Comparison of ENCODE assay signal across 22 mouse cellular contexts in the genomic region with DNA sequence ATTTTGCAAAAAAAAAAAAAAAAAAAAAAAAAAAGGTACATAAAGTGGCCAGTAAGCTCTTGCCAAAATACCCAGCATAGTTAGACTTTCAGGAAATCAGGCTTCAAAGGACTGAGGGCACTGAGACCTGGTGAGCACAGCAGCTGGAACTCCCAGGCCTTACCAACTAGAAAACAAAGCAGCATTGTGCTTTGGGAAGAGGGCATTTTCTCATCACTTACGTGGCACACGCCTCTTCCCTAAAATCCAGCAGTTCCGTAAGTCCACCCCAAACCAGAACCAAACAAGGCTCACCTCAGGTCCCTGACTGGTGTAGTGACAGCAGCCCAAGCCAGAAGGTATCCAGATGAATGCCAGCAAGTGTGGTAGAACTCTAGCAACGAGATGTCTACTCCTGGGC. TPM values are rescaled to one million over a fixed set of nuclear protein-coding genes. Genes with fewer than 3 reads are reported as not detected.
DNase-seq lines count a peak whose midpoint lies in the region; ATAC-seq and TF ChIP-seq lines count a peak whose summit lies in the region.
"Had no signal": no experiment of that assay in that cellular context is flagged by ENCODE, and none has a peak within 500 bp of the region (broad histone marks: within the 10 kb centered on the region; RNA-seq: fewer than 3 reads in every experiment).

No protein-coding gene starts in this region.

- DNase-seq in liver, result no peak
- DNase-seq in liver, embryonic 13.5 days, result no peak
- DNase-seq in liver, embryonic 11.5 days (ENCODE audit: low spot score), result no peak
- peak; percentile 73 for DNase-seq in midbrain, embryonic 11.5 days (ENCODE audit: low spot score, missing footprints)
- no peak for DNase-seq in midbrain, postnatal 0 days (ENCODE audit: low spot score)
- peak; percentile 54 for DNase-seq in fibroblast of lung, adult 2 months (ENCODE audit: low read depth)
- no peak for DNase-seq in gastrocnemius, postnatal 10 days
- DNase-seq: adrenal gland, adult 2 months; adrenal gland, adult 8-10 months; adrenal gland, postnatal 10 days; adrenal gland, postnatal 14 days; adrenal gland, postnatal 25 days; adrenal gland, postnatal 36 days; B cell, adult 2 months; cerebellum, adult 11 months; cerebellum, adult 11-12 months had no signal

- no peak for TF ChIP-seq CTCF in midbrain, postnatal 0 days (IDR thresholded peaks at IDR 0.05)

- peaks cover 60% of the 10 kb centered on the region for H3K36me3 ChIP-seq in liver, embryonic 12.5 days
- peaks cover 43% of the 10 kb centered on the region for H3K36me3 ChIP-seq in liver, embryonic 13.5 days
- peaks cover 6% of the 10 kb centered on the region; the same call in 1 of the 2 replicates for H3K36me3 ChIP-seq in liver, embryonic 11.5 days (ENCODE audit: control insufficient read depth, insufficient read depth, low read length)
- peaks cover 6% of the 10 kb centered on the region; the same call in 1 of the 2 replicates for H3K36me3 ChIP-seq in midbrain, embryonic 11.5 days (ENCODE audit: control insufficient read depth, insufficient read depth, low read length)
- peaks cover 25% of the 10 kb centered on the region for H3K36me3 ChIP-seq in midbrain, postnatal 0 days (ENCODE audit: insufficient read depth, low read length)

- H3K9ac ChIP-seq in liver, embryonic 12.5 days, result no peak overlapping the region
- no peak overlapping the region for H3K9ac ChIP-seq in liver, embryonic 13.5 days
- H3K9ac ChIP-seq in liver, embryonic 11.5 days (ENCODE audit: low read depth, low read length), result no peak overlapping the region
- H3K9ac ChIP-seq in midbrain, embryonic 11.5 days (ENCODE audit: low read length), result no peak overlapping the region
- no peak overlapping the region for H3K9ac ChIP-seq in midbrain, postnatal 0 days (replicated peaks; ENCODE audit: low read length, poor library complexity, severe bottlenecking)

- H3K27me3 ChIP-seq in liver, embryonic 12.5 days (replicated peaks), result no peaks in the 10 kb centered on the region
- H3K27me3 ChIP-seq in liver, embryonic 13.5 days, result no peaks in the 10 kb centered on the region
- H3K27me3 ChIP-seq in liver, embryonic 11.5 days (replicated peaks; ENCODE audit: control insufficient read depth, insufficient read depth, low read length), result no peaks in the 10 kb centered on the region
- H3K27me3 ChIP-seq in midbrain, embryonic 11.5 days (ENCODE audit: control insufficient read depth, insufficient read depth, low read length), result no peaks in the 10 kb centered on the region
- no peaks in the 10 kb centered on the region for H3K27me3 ChIP-seq in midbrain, postnatal 0 days (ENCODE audit: insufficient read depth, low read length)
- H3K27me3 ChIP-seq: CH12.LX, Patski had no signal

- H3K9me3 ChIP-seq in liver, embryonic 12.5 days (replicated peaks), result no peaks in the 10 kb centered on the region
- H3K9me3 ChIP-seq in liver, embryonic 13.5 days (replicated peaks), result no peaks in the 10 kb centered on the region
- no peaks in the 10 kb centered on the region for H3K9me3 ChIP-seq in liver, embryonic 11.5 days (ENCODE audit: control insufficient read depth, low read length)
- no peaks in the 10 kb centered on the region for H3K9me3 ChIP-seq in midbrain, embryonic 11.5 days (ENCODE audit: control insufficient read depth, low read length)
- no peaks in the 10 kb centered on the region for H3K9me3 ChIP-seq in midbrain, postnatal 0 days (ENCODE audit: low read length)
- H3K9me3 ChIP-seq: G1E had no signal

- peaks cover 46% of the 10 kb centered on the region for H3K4me1 ChIP-seq in liver, embryonic 12.5 days
- H3K4me1 ChIP-seq in liver, embryonic 13.5 days (replicated peaks), result peaks cover 50% of the 10 kb centered on the region
- H3K4me1 ChIP-seq in liver, embryonic 11.5 days (replicated peaks; ENCODE audit: control insufficient read depth, insufficient read depth, low read length), result peaks cover 34% of the 10 kb centered on the region
- H3K4me1 ChIP-seq in midbrain, embryonic 11.5 days (ENCODE audit: control insufficient read depth, insufficient read depth, low read length), result 0 out of 2 replicates have a peak, but pooled peaks cover 2% of the 10 kb centered on the region
- H3K4me1 ChIP-seq in midbrain, postnatal 0 days (ENCODE audit: insufficient read depth, low read length), result no peaks in the 10 kb centered on the region

- peak overlapping the region; percentile 42; the same call in 1 of the 2 replicates for H3K27ac ChIP-seq in liver, embryonic 12.5 days
- 0 out of 2 replicates have a peak overlapping the region, but pooled peaks have one; percentile 100 for H3K27ac ChIP-seq in liver, embryonic 13.5 days
- no peak overlapping the region for H3K27ac ChIP-seq in liver, embryonic 11.5 days (ENCODE audit: low read depth, low read length)
- H3K27ac ChIP-seq in midbrain, embryonic 11.5 days (ENCODE audit: low read depth, low read length), result no peak overlapping the region
- no peak overlapping the region for H3K27ac ChIP-seq in midbrain, postnatal 0 days (ENCODE audit: low read depth, low read length)

- 97% methylated on average over 4 of the region's 4 CpGs for WGBS in liver, embryonic 12.5 days (ENCODE audit: insufficient replicate concordance)
- 93% methylated on average over 4 of the region's 4 CpGs for WGBS in liver, embryonic 13.5 days (ENCODE audit: insufficient replicate concordance)
- WGBS in liver, embryonic 11.5 days, result 95% methylated on average over 4 of the region's 4 CpGs
- WGBS in midbrain, embryonic 11.5 days, result 89% methylated on average over 4 of the region's 4 CpGs
- WGBS in midbrain, postnatal 0 days, result 90% methylated on average over 4 of the region's 4 CpGs

- H3K4me2 ChIP-seq in liver, embryonic 12.5 days, result no peak overlapping the region
- H3K4me2 ChIP-seq in liver, embryonic 13.5 days, result no peak overlapping the region
- H3K4me2 ChIP-seq in liver, embryonic 11.5 days, result no peak overlapping the region
- no peak overlapping the region for H3K4me2 ChIP-seq in midbrain, embryonic 11.5 days
- no peak overlapping the region for H3K4me2 ChIP-seq in midbrain, postnatal 0 days (ENCODE audit: low read depth, low read length, poor library complexity, severe bottlenecking)

- no peak overlapping the region for H3K4me3 ChIP-seq in liver, embryonic 12.5 days
- no peak overlapping the region for H3K4me3 ChIP-seq in liver, embryonic 13.5 days (replicated peaks)
- H3K4me3 ChIP-seq in liver, embryonic 11.5 days (ENCODE audit: low read depth, low read length), result no peak overlapping the region
- H3K4me3 ChIP-seq in midbrain, embryonic 11.5 days (ENCODE audit: low read depth, low read length), result no peak overlapping the region
- H3K4me3 ChIP-seq in midbrain, postnatal 0 days (ENCODE audit: low read depth, low read length), result no peak overlapping the region

- ATAC-seq in liver, embryonic 12.5 days, result no peak
- ATAC-seq in liver, embryonic 13.5 days (ENCODE audit: low read depth), result no peak
- ATAC-seq in liver, embryonic 11.5 days (replicated peaks; ENCODE audit: low FRiP score), result no peak
- no peak for ATAC-seq in midbrain, embryonic 11.5 days (ENCODE audit: low FRiP score)
- ATAC-seq in midbrain, postnatal 0 days (ENCODE audit: low FRiP score), result no peak
- ATAC-seq: activated CD4-positive, CD25-positive, alpha-beta regulatory T cell, adult 4 months; CD4-positive, CD25-positive, alpha-beta regulatory T cell, adult 4 months; Patski had no signal

RNA-seq across cellular contexts. Expression of a gene that starts 45.1 kb away (rescaled TPM):
- 1.9 and 2.1 TPM in 2 replicates for polyA plus RNA-seq in liver, embryonic 12.5 days (2016; fragmentation: Nextera tagmentation; extraction: Ambion mirVana)
- polyA plus RNA-seq in liver, embryonic 13.5 days (2015; fragmentation: Nextera tagmentation; extraction: Ambion mirVana), result 1.1 and 1.3 TPM in 2 replicates
- 2.0 and 2.1 TPM in 2 replicates for polyA plus RNA-seq in liver, embryonic 11.5 days (2014; fragmentation: Nextera tagmentation; extraction: Ambion mirVana)
- 2.2 and 2.3 TPM in 2 replicates for polyA plus RNA-seq in midbrain, embryonic 11.5 days (2014; fragmentation: Nextera tagmentation; extraction: Ambion mirVana)
- total RNA-seq in midbrain, postnatal 0 days (2014; rRNA removed), result 13.5 and 14.2 TPM in 2 replicates
- polyA plus RNA-seq in midbrain, postnatal 0 days (2015; fragmentation: Nextera tagmentation; extraction: Ambion mirVana), result 4.0 and 4.6 TPM in 2 replicates
- total RNA-seq in gastrocnemius, postnatal 10 days (2021), result 1 to 10 TPM; 4.8 to 6.5 TPM

RNA-seq across cellular contexts. Expression of a gene that starts 53.8 kb away (rescaled TPM):
- 18.7 and 21.6 TPM in 2 replicates for polyA plus RNA-seq in liver, embryonic 12.5 days (2016; fragmentation: Nextera tagmentation; extraction: Ambion mirVana)
- polyA plus RNA-seq in liver, embryonic 13.5 days (2015; fragmentation: Nextera tagmentation; extraction: Ambion mirVana), result 5.8 and 6.7 TPM in 2 replicates
- 14.3 and 17.1 TPM in 2 replicates for polyA plus RNA-seq in liver, embryonic 11.5 days (2014; fragmentation: Nextera tagmentation; extraction: Ambion mirVana)
- polyA plus RNA-seq in midbrain, embryonic 11.5 days (2014; fragmentation: Nextera tagmentation; extraction: Ambion mirVana), result 23.7 and 28.5 TPM in 2 replicates
- total RNA-seq in midbrain, postnatal 0 days (2014; rRNA removed), result 266 and 287 TPM in 2 replicates
- 197 and 212 TPM in 2 replicates for polyA plus RNA-seq in midbrain, postnatal 0 days (2015; fragmentation: Nextera tagmentation; extraction: Ambion mirVana)
- total RNA-seq in gastrocnemius, postnatal 10 days (2021), result 10 to 100 TPM; 18.7 to 23.7 TPM

Comparison
In these comparisons a context has a peak if more than half of its experiments do, and no peak if none do; other contexts are left out.
1. H3K27ac ChIP-seq: peak in liver, embryonic 12.5 days (single experiment) and liver, embryonic 13.5 days (single experiment); none in liver, embryonic 11.5 days (single experiment), midbrain, embryonic 11.5 days (single experiment) and midbrain, postnatal 0 days (single experiment).
2. DNase-seq: peak in midbrain, embryonic 11.5 days (single experiment) and fibroblast of lung, adult 2 months (single experiment); none in liver (single experiment), liver, embryonic 13.5 days (single experiment), liver, embryonic 11.5 days (single experiment), midbrain, postnatal 0 days (single experiment) and gastrocnemius, postnatal 10 days (single experiment).